Mouse (Mus musculus) large intestine, adult 2 months (tissue): Measurements from ENCODE around the gene Arrb2. TPM values are rescaled to one million over a fixed set of nuclear protein-coding genes. Genes with fewer than 3 reads are reported as not detected.
"Not testable (repeated sequence)": the region's sequence is repeated elsewhere in the genome, so short reads cannot be mapped to it uniquely, and the experiment has no call there.

Source experiments
- DNase-seq: peaks from one replicate; pipeline ENCODE4 v3.0.0-alpha.2; 2012; ENCODE audit warnings: low read depth, low spot score
- WGBS: fragments of 180-500 bp; shearing (Covaris S2); methylation state at CpG from one replicate; pipeline ENCODE4 v1.1.7; 2018; 5-methylcytosine and 5-hydroxymethylcytosine counted together
- polyA plus RNA-seq: library from polyadenylated mRNA; depleted of rRNA; stranded (reverse); fragments of >200 nt; gene quantifications from 2 replicates; pipeline ENCODE4 v1.2.3, GENCODE M21; 2012; rRNA removed

Arrb2 gene
- polyA plus RNA-seq: 31.7 and 36.2 TPM in 2 replicates

DNA sequence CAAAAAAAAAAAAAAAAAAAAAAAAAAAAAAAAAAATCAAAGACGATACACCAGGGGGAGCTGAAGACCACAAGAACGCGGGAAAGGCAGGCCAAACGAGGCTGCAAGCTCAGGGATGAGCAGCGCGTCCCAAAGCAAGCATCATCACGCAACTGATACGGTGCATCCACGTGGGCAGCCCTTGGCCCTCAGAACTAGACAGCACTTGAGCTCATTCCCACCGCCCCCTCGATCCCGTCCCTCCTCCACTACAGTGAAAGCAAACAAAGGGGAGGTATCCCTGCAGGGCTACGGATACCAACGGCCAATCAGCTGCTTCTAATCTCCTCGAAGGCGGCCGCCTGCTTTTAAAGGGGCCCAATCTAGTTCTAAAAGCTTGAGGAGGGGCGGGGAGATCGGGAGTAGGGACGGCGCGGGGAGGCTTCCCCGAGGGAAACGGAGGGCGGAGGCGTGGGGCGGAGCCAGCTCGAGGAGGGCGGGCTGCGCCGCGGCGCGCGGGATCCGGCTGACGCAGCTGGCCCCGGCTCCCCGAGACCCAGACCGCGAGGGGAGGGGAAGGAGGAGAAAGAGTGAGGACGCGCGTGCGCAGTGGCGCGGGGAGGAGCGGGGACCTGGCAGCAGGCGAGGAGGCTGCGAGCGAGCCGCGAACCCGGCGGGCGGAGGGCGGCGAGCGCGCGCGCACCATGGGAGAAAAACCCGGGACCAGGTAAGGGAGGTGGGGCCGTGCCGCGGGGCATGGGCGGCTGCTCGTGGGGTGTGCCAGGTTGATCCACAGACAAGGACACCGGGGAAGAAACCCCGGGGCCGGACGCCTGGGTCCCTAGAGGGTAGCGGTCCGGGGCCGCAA is at the start of gene Arrb2:
Gene Arrb2 (plus strand): TSS at position 588 of the 847 bp plus-strand sequence.
- under 1% methylated on average over 75 of the region's 75 CpGs for WGBS
- peak; percentile 71 for DNase-seq

DNA sequence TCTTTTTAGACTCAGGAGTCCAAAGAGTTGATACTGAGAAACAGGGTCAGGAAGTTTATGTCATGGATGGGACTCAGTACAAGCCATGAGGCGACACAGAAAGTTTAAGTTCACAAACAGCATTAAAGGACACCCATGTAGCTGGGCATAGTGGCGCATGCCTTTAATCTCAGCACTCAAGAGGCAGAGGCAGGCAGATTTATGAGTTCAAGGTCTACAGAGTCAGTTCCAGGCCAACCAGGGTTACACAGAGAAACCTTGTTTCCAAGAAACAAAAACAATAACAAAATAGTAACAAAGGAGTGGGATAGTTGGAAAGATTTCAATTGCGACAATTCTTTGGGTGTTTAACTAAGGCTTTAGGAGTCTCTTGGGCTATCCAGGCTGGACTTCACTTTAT is 48.3 kb upstream of the Arrb2 start:
- DNase-seq: peak; percentile 13
- WGBS: 29% methylated on average over 3 of the region's 3 CpGs

DNA sequence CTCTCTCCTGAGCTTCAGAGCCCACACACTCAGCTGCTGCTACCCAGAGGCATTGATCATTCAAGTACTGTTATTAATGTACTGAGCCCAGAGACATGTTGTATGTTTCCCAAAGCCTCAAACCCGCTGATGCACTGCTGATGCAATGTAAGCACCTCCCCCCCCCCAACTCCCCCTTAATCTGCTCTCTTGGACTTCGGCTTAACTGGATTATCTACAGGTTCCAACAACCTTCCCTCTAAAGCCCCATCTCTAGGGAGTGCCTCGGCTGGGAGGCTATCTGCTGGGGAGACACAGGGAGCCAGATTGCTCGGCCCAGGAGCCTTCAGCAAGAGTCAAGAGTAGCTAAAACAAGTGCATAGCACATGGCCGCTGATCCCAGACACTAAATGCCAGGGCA is 45.0 kb upstream of the Arrb2 start:
- 79% methylated on average over 5 of the region's 5 CpGs for WGBS
- no peak for DNase-seq

DNA sequence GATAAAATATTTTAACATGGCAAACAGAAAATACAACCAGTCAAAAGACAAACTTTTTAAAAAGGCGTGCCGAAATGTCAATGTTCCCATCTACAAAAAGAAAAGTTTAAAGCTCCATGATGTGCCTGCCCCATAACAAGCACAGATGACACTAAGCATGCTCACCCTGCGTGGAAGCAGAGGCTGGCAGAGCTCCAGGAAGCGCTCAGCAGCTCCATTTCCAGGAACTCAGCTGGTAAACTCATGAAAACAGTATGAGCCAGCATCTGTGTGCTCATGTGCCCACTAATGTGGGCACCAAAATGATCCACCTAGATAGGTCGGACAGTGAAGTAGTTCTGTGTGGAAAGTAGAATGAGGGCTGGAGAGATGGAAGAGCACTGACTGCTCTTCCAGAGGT is 43.0 kb upstream of the Arrb2 start:
- 77% methylated on average over 5 of the region's 5 CpGs for WGBS
- no peak for DNase-seq

DNA sequence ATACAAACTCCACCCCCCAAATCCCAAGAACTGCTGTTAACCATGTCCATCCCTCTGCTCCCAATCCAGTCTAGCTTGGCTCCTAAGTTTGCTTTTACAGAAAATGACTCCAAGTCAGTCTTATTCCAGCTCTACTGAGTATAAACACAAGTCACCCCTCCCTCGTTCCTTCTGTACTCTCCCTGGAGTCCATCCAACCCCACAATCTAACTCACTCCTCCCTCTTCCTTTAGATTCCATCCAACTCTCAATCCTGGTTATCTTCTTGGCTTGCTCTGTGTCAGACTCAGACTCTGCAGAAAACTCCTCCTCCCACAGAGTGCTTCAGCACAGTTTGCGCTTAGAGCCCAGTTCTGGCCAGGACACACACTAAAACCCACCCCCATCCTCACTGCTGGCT is 28.8 kb upstream of the Arrb2 start:
- no peak for DNase-seq
- WGBS: 60% methylated on average over 2 of the region's 2 CpGs

DNA sequence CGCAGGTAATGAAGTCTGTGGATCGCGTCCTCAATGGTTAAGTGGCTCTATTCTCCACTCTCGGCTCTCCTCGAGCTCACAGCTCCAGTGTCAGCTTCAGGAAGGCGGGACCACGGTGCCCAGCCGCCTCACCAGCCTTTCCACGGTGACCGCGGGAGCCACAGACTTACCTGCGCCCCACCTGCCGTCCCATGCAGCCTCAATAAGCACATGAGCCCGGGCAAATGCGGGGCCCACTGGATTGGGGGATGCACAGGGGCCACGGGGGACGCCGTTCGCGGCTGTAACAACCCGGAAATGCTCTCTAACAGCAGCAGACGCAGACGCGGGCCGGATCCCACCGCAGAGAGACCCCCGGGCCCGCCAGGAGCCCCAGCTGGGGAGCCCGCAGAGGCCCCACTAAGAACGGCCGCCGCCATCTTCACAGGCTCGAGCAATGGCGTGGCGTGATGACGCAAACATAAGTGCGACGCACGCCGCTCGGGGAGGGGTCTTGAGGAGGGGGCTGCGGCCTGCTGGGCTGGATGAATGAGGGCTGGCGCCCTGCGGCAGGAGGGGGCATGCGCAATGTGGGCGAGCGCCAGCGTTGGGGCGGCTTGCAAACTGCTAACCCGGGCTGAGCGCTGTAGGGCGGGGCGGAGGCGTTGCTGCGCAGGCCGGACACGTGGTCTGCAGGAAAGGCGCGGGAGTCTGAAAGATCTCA is 22.7 kb upstream of the Arrb2 start, which contains the start of gene Pelp1:
Gene Pelp1 (minus strand): TSS at position 438 of the 703 bp plus-strand sequence.
- under 1% methylated on average over 59 of the region's 59 CpGs for WGBS
- DNase-seq: peak; percentile 45

DNA sequence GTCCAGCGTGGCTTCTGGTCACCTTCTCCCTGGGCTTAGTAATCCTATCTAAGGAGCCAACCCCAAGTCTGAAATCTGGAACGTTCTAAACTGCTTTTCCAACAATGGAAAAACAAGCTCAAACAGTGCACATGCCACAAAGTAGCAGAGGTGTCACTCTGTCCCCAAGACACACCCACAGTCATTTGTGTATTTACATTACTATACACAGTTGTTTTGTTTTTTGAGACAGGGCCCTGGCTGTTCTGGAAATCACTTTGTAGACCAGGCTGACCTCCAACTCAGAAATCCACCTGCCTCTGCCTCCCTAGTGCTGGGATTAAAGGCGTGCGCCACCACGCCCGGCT is 22.2 kb upstream of the Arrb2 start:
- DNase-seq: no peak
- 56% methylated on average over 6 of the region's 6 CpGs for WGBS

DNA sequence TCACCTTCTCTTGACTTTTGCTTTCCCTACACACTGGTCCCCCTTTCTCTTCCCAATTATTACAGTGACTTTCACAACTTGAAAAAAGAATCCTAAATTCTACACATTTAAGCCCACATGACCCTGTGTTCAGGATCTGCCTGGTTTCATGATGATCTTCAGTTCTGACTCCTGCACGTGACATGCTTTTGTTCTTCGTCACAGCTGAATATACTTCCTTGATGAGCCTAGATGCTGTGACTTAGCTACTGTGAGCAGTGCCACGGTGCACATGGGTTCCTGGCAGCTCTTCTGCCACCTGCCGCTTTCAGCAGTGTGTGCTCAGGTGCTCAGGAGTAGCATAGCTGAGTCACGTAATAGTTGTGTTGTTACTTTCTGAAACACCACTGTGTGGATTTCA is 19.8 kb upstream of the Arrb2 start:
- DNase-seq: no peak
- WGBS: 34% methylated on average over 5 of the region's 5 CpGs

DNA sequence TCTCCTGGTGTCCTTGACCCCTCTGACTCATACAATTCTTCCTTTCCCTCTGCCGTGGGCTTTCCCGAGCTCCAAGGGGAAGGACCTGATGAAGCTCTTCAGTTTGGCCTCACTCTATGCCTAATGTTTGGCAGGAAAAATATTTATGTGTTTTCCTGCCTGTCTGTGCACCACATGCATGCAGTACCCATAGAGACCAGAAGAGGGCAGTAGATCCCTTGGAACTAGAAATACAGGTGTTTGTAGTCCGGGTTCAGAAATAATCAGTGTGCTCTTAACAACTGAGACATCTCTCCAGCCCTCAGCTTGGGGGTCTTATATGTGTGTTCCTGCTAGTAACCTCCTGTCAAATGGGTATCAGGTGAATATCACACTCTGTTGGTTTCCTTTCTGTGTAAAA is 18.5 kb upstream of the Arrb2 start:
- no peak for DNase-seq
- 4% methylated on average over 3 of the region's 3 CpGs for WGBS

DNA sequence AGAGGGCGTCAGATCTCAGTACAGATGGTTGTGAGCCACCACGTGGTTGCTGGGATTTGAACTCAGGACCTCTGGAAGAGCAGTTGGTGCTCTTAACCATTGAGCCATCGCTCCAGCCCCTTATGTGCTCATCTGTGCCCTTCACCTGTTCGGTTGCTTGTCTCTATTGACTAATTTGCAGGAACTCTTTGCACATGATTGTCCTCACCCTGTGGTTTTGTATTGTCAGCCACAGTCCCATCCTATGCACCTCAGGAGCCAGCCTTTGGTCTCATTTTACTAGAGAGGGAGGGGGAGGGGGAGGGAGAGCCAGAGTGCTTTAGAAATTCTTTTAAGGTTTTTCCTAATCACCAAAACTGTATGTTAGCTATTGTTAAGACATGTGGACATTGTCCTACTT is 14.2 kb upstream of the Arrb2 start:
- 57% methylated on average over 4 of the region's 4 CpGs for WGBS
- no peak for DNase-seq

DNA sequence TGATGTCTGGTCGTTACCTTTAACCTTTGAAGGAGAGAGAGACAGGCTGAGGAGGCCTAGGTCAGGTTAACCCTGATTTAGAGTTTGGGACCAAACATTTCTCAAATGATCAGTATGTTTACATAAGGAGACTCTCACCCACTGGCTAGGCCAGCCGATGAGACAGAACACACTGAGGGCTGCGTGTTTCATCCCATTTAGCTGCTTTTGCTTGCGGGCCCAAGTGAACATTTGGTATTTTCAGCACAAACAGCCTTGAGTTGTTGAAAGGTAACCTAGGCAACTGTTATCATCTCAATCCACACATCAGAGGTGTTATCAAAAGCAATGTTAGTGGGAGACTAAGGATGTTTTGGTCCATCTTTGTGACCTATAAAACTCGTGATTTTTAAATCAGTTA is 12.9 kb upstream of the Arrb2 start:
- DNase-seq: no peak
- 47% methylated on average over 5 of the region's 5 CpGs for WGBS

DNA sequence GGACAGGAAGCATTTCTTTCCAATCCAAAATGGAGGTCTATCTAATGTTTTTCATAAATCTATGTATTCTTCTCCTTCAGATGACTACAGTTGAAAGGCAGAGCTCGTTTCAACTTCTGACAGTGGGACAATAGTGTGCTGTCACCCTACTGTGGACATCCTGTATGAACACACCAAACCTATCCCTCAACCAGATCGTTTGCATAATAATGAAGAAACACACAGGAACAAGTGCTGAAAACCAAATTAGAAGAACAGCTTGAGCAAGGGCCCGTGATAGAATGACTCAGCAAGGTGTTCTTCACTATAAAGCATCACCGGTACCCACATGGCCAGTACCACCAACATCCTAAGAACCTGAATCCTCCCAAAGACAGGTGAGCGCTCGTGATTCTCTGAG is 5.8 kb upstream of the Arrb2 start:
- DNase-seq: not testable (repeated sequence)
- WGBS: 69% methylated on average over 6 of the region's 6 CpGs

DNA sequence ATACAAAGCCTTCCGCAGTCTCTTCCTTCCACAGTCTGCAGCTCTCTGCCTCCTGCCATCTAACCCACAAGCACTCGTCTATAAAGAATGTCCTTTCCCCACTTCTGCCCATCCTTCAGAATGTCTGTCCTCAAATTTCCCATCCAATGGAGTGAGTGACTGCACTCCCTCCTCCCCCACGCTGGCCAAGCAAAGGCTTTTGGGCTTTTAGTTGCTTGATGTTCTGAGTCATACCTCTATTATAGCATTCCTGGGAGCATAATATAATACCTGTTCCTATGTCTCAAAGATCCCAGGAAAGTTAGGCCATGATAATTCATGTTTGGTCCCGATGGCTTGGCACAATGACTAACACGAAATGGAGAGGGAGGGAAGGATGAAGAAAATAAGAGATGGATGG is 861 bp upstream of the Arrb2 start:
- no peak for DNase-seq

DNA sequence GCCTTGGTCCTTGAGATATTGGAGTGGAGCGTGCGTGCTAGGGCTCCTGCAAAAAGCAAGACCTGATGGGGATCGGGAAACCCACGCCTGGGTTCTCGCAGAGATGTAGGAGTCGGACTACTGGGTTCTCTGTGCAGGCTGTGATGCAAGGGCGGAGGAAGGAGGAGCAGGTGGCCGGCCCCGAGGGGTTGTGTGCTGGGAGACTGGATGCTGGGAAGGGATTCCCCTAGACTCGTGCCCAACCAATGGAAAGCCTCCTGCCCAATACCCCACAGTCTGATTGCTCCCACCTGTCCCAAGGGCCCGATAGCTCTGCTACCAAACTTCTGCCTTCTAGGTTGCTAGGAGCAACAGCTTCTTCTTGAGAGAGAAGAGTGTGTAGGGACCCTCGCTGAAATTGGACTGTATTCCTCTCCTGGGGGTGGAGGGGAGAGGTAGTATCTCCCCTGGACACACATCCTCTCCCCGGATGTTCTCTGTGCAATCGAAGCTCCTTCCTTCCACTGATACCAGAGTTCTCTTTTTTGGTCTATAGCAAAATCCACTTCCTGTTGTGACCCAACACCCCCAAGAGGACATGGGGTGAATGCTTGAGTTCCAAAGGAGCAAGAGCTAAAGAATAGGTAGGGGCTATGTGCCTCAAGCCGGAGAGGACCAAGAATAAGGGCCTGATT is 597 bp downstream of the Arrb2 start:
- WGBS: 11% methylated on average over 15 of the region's 15 CpGs
- DNase-seq: no peak

More for the DNA sequence above, 861 bp upstream of the Arrb2 start:
- WGBS: 34% methylated on average over 5 of the region's 5 CpGs

DNA sequence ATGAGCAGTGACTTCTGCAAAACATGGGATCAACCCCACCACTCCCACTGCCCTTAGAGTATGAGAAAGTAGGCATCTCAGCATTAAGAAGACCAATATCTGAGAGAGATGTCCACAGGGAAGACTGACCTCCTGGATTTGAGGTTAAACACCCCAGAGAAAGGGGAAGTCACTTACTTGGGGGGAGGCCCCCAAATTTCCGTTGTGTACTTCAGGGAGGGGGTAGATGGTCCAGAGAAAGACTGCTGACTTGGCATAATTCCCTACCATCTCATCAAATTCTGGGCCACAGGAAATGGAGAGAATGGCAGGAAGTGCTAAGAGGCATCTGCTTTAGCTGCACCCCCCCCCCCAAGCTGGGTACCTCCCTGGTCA is 1.1 kb downstream of the Arrb2 start:
- 78% methylated on average over 1 of the region's 1 CpGs for WGBS
- DNase-seq: no peak

DNA sequence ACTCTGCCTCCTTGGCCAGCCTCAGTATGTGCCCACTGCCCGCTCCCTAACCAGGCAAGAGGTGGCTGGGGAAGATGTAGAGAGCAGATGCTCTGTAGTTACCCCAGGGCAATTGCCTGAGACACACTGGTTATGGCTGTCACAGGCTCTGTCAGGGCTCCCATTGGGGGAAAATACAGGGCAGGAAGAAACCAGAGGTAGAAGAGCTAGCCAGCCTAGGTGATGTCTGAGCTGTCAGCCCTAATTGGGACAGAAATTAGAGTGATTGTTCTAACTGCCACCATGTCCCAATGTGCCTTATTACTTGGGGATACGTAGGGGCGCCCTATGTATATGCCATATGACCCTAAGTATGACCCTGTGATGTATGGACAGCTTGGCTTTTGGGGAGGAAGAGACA is 1.5 kb downstream of the Arrb2 start:
- DNase-seq: no peak
- WGBS: 90% methylated on average over 3 of the region's 3 CpGs

DNA sequence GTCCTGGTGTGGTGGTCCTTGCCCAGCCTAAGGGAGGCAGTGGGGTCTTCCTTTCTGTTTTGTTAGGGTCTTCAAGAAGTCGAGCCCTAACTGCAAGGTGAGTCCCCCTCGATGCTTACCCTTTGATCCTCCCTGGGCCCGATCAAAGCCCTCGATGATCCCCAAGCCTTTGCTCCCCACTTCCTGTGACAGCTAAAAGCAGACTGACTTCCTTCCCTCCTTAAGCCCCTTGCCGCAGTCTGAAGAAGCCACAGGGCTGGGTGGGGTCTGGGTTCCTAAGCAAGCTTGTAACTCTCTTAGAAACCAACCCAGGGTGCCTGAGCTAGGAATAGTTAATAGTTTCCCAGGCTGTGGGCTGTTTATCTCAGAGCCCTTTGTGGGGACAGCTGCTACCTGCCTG is 3.0 kb downstream of the Arrb2 start:
- 71% methylated on average over 5 of the region's 5 CpGs for WGBS
- no peak for DNase-seq

DNA sequence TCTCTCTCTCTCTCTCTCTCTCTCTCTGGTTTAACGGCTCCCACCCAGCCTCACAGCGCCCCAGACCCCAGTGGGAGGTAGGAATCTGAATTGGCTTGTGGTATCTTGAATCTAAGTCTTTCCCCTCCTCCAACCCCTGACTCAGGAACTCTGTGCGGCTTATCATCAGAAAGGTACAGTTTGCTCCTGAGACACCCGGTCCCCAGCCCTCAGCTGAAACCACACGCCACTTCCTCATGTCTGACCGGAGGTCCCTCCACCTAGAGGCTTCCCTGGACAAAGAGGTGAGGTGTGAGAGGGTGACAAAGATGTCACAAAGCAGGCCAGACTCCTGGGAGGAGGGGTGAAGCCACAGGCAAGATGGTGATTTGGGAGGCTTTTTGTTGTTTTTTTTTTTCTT is 5.0 kb downstream of the Arrb2 start:
- WGBS: 85% methylated on average over 6 of the region's 6 CpGs
- no peak for DNase-seq

DNA sequence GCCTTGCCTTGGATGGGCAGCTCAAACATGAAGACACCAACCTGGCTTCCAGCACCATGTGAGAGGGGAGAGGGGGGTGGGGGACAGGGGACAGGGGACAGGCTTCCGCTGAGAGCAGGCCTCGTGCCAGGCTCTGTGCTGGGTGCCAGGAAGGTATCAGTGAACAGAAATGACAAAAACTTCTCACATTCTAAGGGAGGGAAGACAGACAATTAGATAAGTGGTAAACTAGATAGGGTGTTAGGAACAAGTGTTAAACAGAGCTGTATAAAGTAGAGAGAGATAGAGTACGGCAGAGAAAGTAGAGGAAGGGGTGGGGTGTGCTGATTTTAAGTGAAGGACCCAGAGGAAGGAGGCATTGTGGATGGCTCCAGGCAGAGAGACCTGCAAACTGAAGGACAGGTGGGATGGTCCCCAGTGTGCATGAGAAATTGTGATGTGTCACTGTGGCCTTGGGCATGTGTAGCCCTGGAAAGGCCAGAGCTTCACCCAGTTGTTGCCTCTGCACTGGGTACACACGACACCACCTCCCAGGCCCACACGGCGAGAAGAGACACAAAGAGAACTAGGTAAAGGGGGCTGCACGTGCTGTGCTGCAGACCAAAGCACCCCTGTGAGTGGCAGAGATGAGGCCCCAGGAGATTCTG is 6.4 kb downstream of the Arrb2 start:
- no peak for DNase-seq
- 93% methylated on average over 7 of the region's 7 CpGs for WGBS

DNA sequence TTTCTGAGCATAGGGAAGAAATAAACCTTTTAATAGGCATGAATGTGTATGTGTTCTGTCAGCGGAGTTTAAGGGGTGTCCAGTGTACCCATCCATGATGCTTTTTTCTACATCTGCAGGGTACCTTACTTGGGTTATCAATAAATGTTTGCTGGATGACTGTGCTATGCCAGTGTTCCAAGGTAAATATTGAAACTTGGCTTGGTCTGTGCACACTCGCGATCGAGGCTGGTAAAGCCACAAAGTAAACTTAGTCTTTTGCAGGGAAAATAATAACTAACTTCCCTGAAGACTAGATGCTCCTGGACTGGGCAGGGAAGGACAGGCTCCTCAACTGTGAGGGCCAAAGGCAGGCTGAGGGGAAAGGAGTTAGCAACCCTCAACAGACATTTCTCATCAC is 8.2 kb downstream of the Arrb2 start:
- no peak for DNase-seq
- 40% methylated on average over 4 of the region's 4 CpGs for whole genome bisulfite sequencing
